Mouse (Mus musculus): ENCODE data around the gene Ap3b1.

DNA sequence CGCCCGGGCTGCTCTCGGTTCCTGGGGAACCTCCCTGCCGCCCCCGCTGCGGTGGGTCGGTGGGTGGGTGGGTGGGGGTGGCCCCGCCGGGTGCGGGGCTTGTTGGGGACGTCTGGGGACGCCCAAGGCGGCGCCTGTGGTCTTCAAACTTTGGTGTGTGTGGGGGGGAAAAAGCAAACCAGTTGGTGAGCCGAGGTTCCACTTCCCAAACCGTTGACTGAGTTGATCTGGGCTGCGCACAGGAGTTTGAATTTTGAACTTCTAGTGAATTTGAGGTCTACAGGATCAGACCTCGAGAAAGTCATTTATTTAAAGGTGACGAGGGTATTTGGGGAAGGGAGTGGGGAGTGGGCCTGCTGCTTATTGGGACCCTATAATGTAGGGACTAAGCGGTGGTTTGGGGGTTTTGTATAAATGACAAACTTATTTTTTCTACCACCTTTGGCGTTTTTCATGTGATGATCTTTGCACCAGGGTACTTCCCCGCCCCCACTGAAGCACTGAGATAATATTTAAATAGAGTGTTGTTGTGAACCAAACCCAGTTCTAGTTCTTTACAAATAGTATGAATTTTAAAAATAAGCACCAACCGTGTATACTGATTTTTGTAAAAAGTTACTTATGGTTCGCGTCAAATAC is 641 bp downstream of the Ap3b1 start:
- TF ChIP-seq NRF1 (IDR thresholded peaks at IDR 0.05; ENCODE audit: low read depth, low read length) (no peak), ETS1 (conservative IDR thresholded peaks at IDR 0.05; ENCODE audit: low read depth, low read length) (no peak), RAD21 (IDR thresholded peaks at IDR 0.05; ENCODE audit: low read depth, low read length) (no peak), CTCF (conservative IDR thresholded peaks at IDR 0.05 in 1 of 2, IDR thresholded peaks at IDR 0.05 in 1 of 2; ENCODE audit: low read depth in 2 of 2, low read length in 2 of 2) (no peak), E2F4 (IDR thresholded peaks at IDR 0.05; ENCODE audit: insufficient replicate concordance, low read depth, low read length) (no peak), ZKSCAN1 (IDR thresholded peaks at IDR 0.05; ENCODE audit: borderline replicate concordance, low read depth, low read length) (no peak), CHD2 (IDR thresholded peaks at IDR 0.05; ENCODE audit: low read length) (no peak; the same call in 1 of the 2 replicates), EP300 (IDR thresholded peaks at IDR 0.05; ENCODE audit: low read length) (no peak), SIN3A (IDR thresholded peaks at IDR 0.05; ENCODE audit: low read length) (no peak; the same call in 1 of the 2 replicates)
